Mouse (Mus musculus): ENCODE data around the gene Tmem247. TPM values are rescaled to one million over a fixed set of nuclear protein-coding genes. Genes with fewer than 3 reads are reported as not detected.

The Tmem247 gene
- total and polyA plus RNA-seq, 3 experiments: not detected

DNA sequence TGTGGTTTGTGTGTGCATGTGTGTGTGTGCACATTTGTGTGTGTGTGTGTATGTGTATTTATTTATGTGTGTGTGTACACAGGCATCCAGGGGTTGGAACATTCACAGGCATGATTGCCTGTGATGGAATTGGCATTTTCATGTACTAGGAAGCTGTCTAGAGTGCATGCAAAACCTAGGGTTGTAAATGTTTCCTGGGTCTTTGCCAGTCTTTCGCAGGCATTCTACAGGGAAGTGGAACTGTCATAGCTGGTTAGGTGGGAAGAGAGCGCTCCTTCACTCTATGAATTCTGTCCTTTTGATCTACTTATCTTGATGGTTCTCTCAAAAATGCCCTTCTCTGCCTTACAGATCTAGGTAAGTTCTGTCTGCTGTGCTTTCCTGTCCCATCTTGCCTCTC lies 19.9 kb downstream of the Tmem247 start:
- TF ChIP-seq JUN (IDR thresholded peaks at IDR 0.05; ENCODE audit: insufficient read depth, low read depth, low read length): no peak
- no peak for TF ChIP-seq RAD21 (IDR thresholded peaks at IDR 0.05; ENCODE audit: low read depth, low read length)
- TF ChIP-seq POLR2A (IDR thresholded peaks at IDR 0.05; ENCODE audit: low read depth, low read length): no peak
- no peak for TF ChIP-seq PAX5 (IDR thresholded peaks at IDR 0.05; ENCODE audit: low read length)
- no peak for TF ChIP-seq ZC3H11A (IDR thresholded peaks at IDR 0.05; ENCODE audit: low read depth, low read length)
- no peak for TF ChIP-seq SIN3A (IDR thresholded peaks at IDR 0.05; ENCODE audit: low read length)
- TF ChIP-seq MAX (IDR thresholded peaks at IDR 0.05; ENCODE audit: low read length): no peak
- TF ChIP-seq MYC (IDR thresholded peaks at IDR 0.05; ENCODE audit: low read depth, low read length): no peak
- no peak for TF ChIP-seq HCFC1 (IDR thresholded peaks at IDR 0.05; ENCODE audit: low read depth, low read length)
- TF ChIP-seq MEF2A (IDR thresholded peaks at IDR 0.05; ENCODE audit: borderline replicate concordance, low read depth, low read length): no peak
- no peak for TF ChIP-seq CTCF (conservative IDR thresholded peaks at IDR 0.05 in 1 of 2, IDR thresholded peaks at IDR 0.05 in 1 of 2; ENCODE audit: low read depth in 2 of 2, low read length in 2 of 2)
- TF ChIP-seq ZKSCAN1 (IDR thresholded peaks at IDR 0.05; ENCODE audit: borderline replicate concordance, low read depth, low read length): no peak
- no peak for TF ChIP-seq NELFE (IDR thresholded peaks at IDR 0.05; ENCODE audit: low read depth, low read length)
- no peak for TF ChIP-seq ETS1 (conservative IDR thresholded peaks at IDR 0.05; ENCODE audit: low read depth, low read length)
- no peak for TF ChIP-seq ELF1 (IDR thresholded peaks at IDR 0.05; ENCODE audit: low read depth, low read length)
- Histone ChIP-seq H3K4me2 (ENCODE audit: insufficient read depth, low read depth, poor library complexity, severe bottlenecking) (no peak overlapping the region), H3K27ac (ENCODE audit: insufficient read depth, low read depth) (no peak overlapping the region), H3K79me2 (replicated peaks; ENCODE audit: control insufficient read depth, extremely low read depth, insufficient read depth, poor library complexity, severe bottlenecking) (no peaks in the 10 kb centered on the region), H3K4me3 (replicated peaks in 1 of 3; ENCODE audit: low read depth in 2 of 3, low read length in 2 of 3, poor library complexity in 1 of 3) (no peak overlapping the region), H3K9me3 (replicated peaks; ENCODE audit: low read length) (no peaks in the 10 kb centered on the region), H3K9ac (ENCODE audit: insufficient read depth, low read depth) (no peak overlapping the region), H3K27me3 (replicated peaks) (peaks cover 4% of the 10 kb centered on the region), H3K4me1 (ENCODE audit: control insufficient read depth in 1 of 2, insufficient read depth in 2 of 2) (peaks cover 3 to 20% of the 10 kb centered on the region in 2 experiments; a peak in 2 of 4 replicates), H3K36me3 (replicated peaks in 1 of 2; ENCODE audit: control insufficient read depth in 1 of 2, insufficient read depth in 1 of 2, low read length in 1 of 2) (no peaks in the 10 kb centered on the region)
- in situ Hi-C loops (cut with MboI; ENCODE audit: low pct_ligation_motif_present, low pct_unique_long_range_greater_than_20kb, low sequenced_read_pairs): no loop called here
- DNase-seq (ENCODE audit: extremely low read depth): no peak
- dilution Hi-C loops (cut with MboI; ENCODE audit: extremely low pct_ligation_motif_present, extremely low pct_unique_long_range_greater_than_20kb, low sequenced_read_pairs): no loop called here

DNA sequence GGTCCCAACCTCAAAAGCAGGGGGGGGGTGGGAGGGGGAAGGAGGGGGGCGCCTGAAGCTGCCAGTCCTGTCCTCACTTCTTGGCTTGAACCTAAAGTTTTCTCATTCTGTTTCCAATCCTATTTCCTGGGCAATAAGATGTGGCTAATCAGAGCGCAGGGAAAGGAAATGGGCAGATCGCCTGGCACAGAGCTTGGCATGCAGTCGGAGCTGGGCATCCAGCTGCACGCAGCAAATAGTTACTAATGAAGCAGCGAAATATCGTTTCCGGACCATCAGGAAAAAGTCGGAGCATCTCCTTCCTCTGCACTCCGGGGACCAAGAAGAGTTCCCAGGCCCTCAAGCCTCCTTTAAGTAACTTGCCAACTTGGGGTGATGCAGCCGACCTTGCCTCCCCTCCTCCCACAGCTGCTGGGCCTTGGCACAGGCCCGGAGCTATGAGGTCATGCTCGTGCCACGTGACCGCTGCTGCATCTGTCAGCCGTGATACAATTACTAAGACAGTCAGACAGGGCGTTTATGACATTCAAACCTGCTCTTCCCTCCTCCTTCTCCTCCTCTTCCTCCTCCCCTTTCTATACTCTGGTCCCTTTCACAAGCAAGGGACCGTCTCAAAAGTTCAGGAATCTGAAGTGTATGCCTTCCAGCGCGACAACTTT lies 20.5 kb downstream of the Tmem247 start:
- Histone ChIP-seq H3K79me2 (replicated peaks; ENCODE audit: control insufficient read depth, extremely low read depth, insufficient read depth, poor library complexity, severe bottlenecking) (no peaks in the 10 kb centered on the region), H3K4me2 (ENCODE audit: insufficient read depth, low read depth, poor library complexity, severe bottlenecking) (0 out of 2 replicates have a peak overlapping the region, but pooled peaks have one; percentile 3), H3K36me3 (replicated peaks in 1 of 2; ENCODE audit: control insufficient read depth in 1 of 2, insufficient read depth in 1 of 2, low read length in 1 of 2) (no peaks in the 10 kb centered on the region), H3K9ac (ENCODE audit: insufficient read depth, low read depth) (no peak overlapping the region), H3K4me3 (replicated peaks in 1 of 3; ENCODE audit: low read depth in 2 of 3, low read length in 2 of 3, poor library complexity in 1 of 3) (no peak overlapping the region), H3K4me1 (ENCODE audit: control insufficient read depth in 1 of 2, insufficient read depth in 2 of 2) (peaks cover 3 to 20% of the 10 kb centered on the region in 2 experiments; a peak in 2 of 4 replicates), H3K27ac (ENCODE audit: insufficient read depth, low read depth) (no peak overlapping the region), H3K9me3 (replicated peaks; ENCODE audit: low read length) (no peaks in the 10 kb centered on the region), H3K27me3 (replicated peaks) (peaks cover 6% of the 10 kb centered on the region)
- dilution Hi-C loops (cut with MboI; ENCODE audit: extremely low pct_ligation_motif_present, extremely low pct_unique_long_range_greater_than_20kb, low sequenced_read_pairs): no loop called here
- in situ Hi-C loops (cut with MboI; ENCODE audit: low pct_ligation_motif_present, low pct_unique_long_range_greater_than_20kb, low sequenced_read_pairs): no loop called here
- peak; percentile 51 for DNase-seq (ENCODE audit: extremely low read depth)
- no peak for TF ChIP-seq NELFE (IDR thresholded peaks at IDR 0.05; ENCODE audit: low read depth, low read length)
- no peak for TF ChIP-seq EP300 (IDR thresholded peaks at IDR 0.05; ENCODE audit: low read length)
- no peak for TF ChIP-seq POLR2AphosphoS2 (IDR thresholded peaks at IDR 0.05; ENCODE audit: low read depth, low read length)
- peak; percentile 97 for TF ChIP-seq BHLHE40 (IDR thresholded peaks at IDR 0.05; ENCODE audit: low read depth, low read length)
- no peak for TF ChIP-seq CHD1 (IDR thresholded peaks at IDR 0.05; ENCODE audit: low read depth, low read length)
- peak; percentile 60 for TF ChIP-seq ETS1 (conservative IDR thresholded peaks at IDR 0.05; ENCODE audit: low read depth, low read length)
- peak; percentile 44 for TF ChIP-seq JUN (IDR thresholded peaks at IDR 0.05; ENCODE audit: insufficient read depth, low read depth, low read length)
- no peak for TF ChIP-seq UBTF (IDR thresholded peaks at IDR 0.05; ENCODE audit: low read depth, low read length)
- no peak for TF ChIP-seq TCF12 (IDR thresholded peaks at IDR 0.05; ENCODE audit: low read depth, low read length)
- TF ChIP-seq KAT2A (IDR thresholded peaks at IDR 0.05; ENCODE audit: insufficient replicate concordance, low read length): no peak
- TF ChIP-seq CHD2 (IDR thresholded peaks at IDR 0.05; ENCODE audit: low read length): no peak
- TF ChIP-seq SMC3 (IDR thresholded peaks at IDR 0.05; ENCODE audit: low read depth, low read length): no peak
- no peak for TF ChIP-seq ELF1 (IDR thresholded peaks at IDR 0.05; ENCODE audit: low read depth, low read length)
- no peak for TF ChIP-seq MXI1 (IDR thresholded peaks at IDR 0.05; ENCODE audit: low read depth, low read length)
- peak; percentile 81; the same call in 1 of the 2 replicates for TF ChIP-seq MAX (IDR thresholded peaks at IDR 0.05; ENCODE audit: low read length)
- TF ChIP-seq PAX5 (IDR thresholded peaks at IDR 0.05; ENCODE audit: low read length): no peak
- TF ChIP-seq RAD21 (IDR thresholded peaks at IDR 0.05; ENCODE audit: low read depth, low read length): no peak
- no peak for TF ChIP-seq GABPA (IDR thresholded peaks at IDR 0.05; ENCODE audit: insufficient replicate concordance, low read depth, low read length)
- no peak for TF ChIP-seq E2F4 (IDR thresholded peaks at IDR 0.05; ENCODE audit: insufficient replicate concordance, low read depth, low read length)
- TF ChIP-seq TBP (conservative IDR thresholded peaks at IDR 0.05; ENCODE audit: low read depth, low read length): no peak
- TF ChIP-seq CTCF (conservative IDR thresholded peaks at IDR 0.05 in 1 of 2, IDR thresholded peaks at IDR 0.05 in 1 of 2; ENCODE audit: low read depth in 2 of 2, low read length in 2 of 2): no peak
- TF ChIP-seq ZMIZ1 (IDR thresholded peaks at IDR 0.05; ENCODE audit: low read depth, low read length): no peak
- TF ChIP-seq MYC (IDR thresholded peaks at IDR 0.05; ENCODE audit: low read depth, low read length): no peak
- no peak for TF ChIP-seq ZNF384 (IDR thresholded peaks at IDR 0.05; ENCODE audit: low read depth, low read length)
- no peak for TF ChIP-seq MEF2A (IDR thresholded peaks at IDR 0.05; ENCODE audit: borderline replicate concordance, low read depth, low read length)
- no peak for TF ChIP-seq MAZ (IDR thresholded peaks at IDR 0.05; ENCODE audit: low read depth, low read length)

All from CH12.LX (cell line).